Mouse (Mus musculus) kidney, adult 2 months (tissue): ENCODE data around the gene Gbx2. TPM values are rescaled to one million over a fixed set of nuclear protein-coding genes. Genes with fewer than 3 reads are reported as not detected.

Experiments
- DNase-seq: peaks from one replicate; pipeline ENCODE4 v3.0.0; 2021
- H3K27ac ChIP-seq: fragments of 200-500 bp; 2 replicates; pipeline ENCODE4 v1.5.1; 2012; ENCODE audit warnings: low read depth, low read length, control low read depth, inconsistent platforms; ENCODE audit not compliant: insufficient read depth
- H3K27me3 ChIP-seq: fragments of 200-500 bp; replicated peaks from 2 replicates; pipeline ENCODE4 v1.6.1; 2012; ENCODE audit warnings: mild to moderate bottlenecking, moderate library complexity, low read length, inconsistent platforms; ENCODE audit not compliant: control insufficient read depth, insufficient read depth
- H3K36me3 ChIP-seq: fragments of 200-500 bp; 2 replicates; pipeline ENCODE4 v1.6.1; 2012; ENCODE audit warnings: mild to moderate bottlenecking, moderate library complexity, low read length, inconsistent platforms; ENCODE audit not compliant: control insufficient read depth, insufficient read depth
- H3K4me1 ChIP-seq: fragments of 200-500 bp; 2 replicates; pipeline ENCODE4 v1.6.1; 2011; ENCODE audit warnings: low read length; ENCODE audit not compliant: control insufficient read depth, insufficient read depth
- H3K4me3 ChIP-seq: fragments of 200-500 bp; 2 replicates; pipeline ENCODE4 v1.5.1; 2011; ENCODE audit warnings: mild to moderate bottlenecking, low read depth, low read length, control low read depth; ENCODE audit not compliant: insufficient read depth
- CTCF ChIP-seq: fragments of 200-500 bp; conservative IDR thresholded peaks from 2 replicates; pipeline ENCODE4 v1.5.1; 2011; ENCODE audit warnings: low read depth, mild to moderate bottlenecking, control low read depth, low read length, moderate library complexity, mixed read lengths; ENCODE audit not compliant: insufficient read depth, insufficient read length
- POLR2A ChIP-seq: fragments of 200-500 bp; IDR thresholded peaks from one replicate; pipeline ENCODE4 v1.6.1; 2011; ENCODE audit warnings: low read depth, low read length, control low read depth
- WGBS: fragments of 180-500 bp; shearing (Covaris S2); methylation state at CpG from one replicate; pipeline ENCODE4 v1.1.7; 2018; 5-methylcytosine and 5-hydroxymethylcytosine counted together
- polyA plus RNA-seq: library from polyadenylated mRNA; depleted of rRNA; stranded (reverse); fragments of >200 nt; gene quantifications from 2 replicates; pipeline ENCODE4 v1.2.3, GENCODE M21; 2012; rRNA removed

The Gbx2 gene
- polyA plus RNA-seq, 1 experiment: not detected

DNA sequence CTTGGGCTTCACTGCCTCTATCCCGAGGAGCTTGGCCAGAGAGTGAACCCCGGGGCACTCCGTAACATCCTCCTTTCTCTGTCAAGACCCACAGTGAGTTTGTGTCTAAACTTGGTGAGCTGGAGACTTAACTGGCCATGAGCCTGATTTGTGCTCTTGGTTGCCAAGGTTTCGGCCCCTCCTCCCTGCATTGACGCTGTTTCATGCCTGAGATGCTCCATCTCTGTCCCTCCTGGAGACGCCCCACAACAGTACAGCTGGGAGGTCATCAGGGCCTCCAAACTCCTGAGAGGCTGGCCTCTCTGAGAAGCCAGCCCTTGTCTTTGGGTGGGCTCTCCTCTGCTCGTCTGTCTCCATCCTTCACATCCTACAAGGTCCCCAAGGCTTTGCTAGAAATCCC, 38.7 kb downstream of the Gbx2 start:
- Histone ChIP-seq H3K27ac (no peak overlapping the region), H3K36me3 (no peaks in the 10 kb centered on the region), H3K4me3 (no peak overlapping the region), H3K4me1 (no peaks in the 10 kb centered on the region), H3K27me3 (no peaks in the 10 kb centered on the region)
- WGBS: 69% methylated on average over 7 of the region's 7 CpGs
- DNase-seq: no peak
- TF ChIP-seq CTCF: no peak
- no peak for TF ChIP-seq POLR2A

DNA sequence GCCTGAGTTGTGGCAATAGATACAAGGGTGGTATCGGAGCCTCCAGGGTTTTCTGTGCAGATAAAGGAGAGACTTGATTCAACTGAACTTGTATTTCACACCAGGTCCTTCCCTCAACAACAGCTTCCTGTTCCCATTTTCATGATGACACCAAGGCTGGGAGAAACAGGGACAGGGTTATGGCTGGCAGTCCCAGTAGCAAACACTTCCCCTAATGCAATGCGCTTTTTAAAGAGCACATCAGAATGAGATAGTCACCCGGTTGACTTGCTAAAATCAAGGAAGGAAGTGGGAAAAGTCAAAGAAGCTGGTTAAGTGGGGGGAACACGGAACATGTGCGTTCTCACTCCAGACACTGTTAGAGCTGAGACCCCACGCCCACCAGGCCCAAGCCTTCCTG, 39.6 kb downstream of the Gbx2 start:
- TF ChIP-seq CTCF (no peak), POLR2A (no peak)
- no peak overlapping the region for H3K27ac ChIP-seq
- DNase-seq: no peak
- no peak overlapping the region for H3K4me3 ChIP-seq
- H3K36me3 ChIP-seq: no peaks in the 10 kb centered on the region
- no peaks in the 10 kb centered on the region for H3K27me3 ChIP-seq
- H3K4me1 ChIP-seq: no peaks in the 10 kb centered on the region
- WGBS: 95% methylated on average over 6 of the region's 6 CpGs

DNA sequence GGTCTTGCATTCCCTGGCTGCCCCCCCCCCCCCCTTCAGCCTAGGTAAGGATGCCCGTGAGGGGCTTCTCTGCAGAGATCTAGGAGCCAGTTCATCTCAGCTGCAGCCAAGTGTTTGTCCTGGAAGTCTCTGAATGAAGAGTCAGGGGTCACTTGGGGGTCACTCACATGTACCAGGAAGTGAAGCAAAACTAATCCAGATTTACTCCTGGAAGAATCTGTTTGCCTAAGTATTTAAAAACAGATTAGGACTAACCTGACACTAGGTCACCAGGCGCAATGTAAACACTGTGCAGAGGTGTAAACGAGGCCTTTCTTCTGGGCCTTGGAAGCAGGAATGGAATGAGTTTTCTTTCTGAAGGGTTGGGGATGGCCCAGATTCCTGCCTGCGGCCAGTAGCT, 45.3 kb downstream of the Gbx2 start:
- WGBS: 61% methylated on average over 4 of the region's 4 CpGs
- H3K36me3 ChIP-seq: no peaks in the 10 kb centered on the region
- no peaks in the 10 kb centered on the region for H3K27me3 ChIP-seq
- H3K4me3 ChIP-seq: no peak overlapping the region
- no peaks in the 10 kb centered on the region for H3K4me1 ChIP-seq
- DNase-seq: no peak
- no peak for TF ChIP-seq CTCF
- H3K27ac ChIP-seq: no peak overlapping the region

DNA sequence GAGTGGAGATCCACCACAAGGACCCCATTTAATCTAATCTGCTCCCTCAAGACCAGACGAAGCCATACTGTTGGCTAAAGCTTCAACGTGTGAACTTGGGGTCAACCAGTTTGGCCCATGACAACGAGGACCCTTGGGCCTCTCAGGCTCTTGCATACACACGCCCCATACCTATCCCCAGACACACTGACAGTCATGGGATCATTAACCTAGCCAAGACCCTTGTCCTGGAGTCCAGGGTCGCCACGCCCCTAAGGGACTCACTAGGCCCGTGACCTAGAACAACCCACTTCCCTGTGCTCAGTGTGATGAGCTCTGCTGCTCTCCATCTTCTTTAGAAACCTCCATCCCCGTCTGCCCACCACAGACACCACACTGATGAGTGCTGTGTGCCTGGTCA, 46.6 kb downstream of the Gbx2 start:
- TF ChIP-seq POLR2A: no peak
- no peak for TF ChIP-seq CTCF
- DNase-seq: no peak
- Histone ChIP-seq H3K27me3 (no peaks in the 10 kb centered on the region), H3K4me3 (no peak overlapping the region), H3K4me1 (no peaks in the 10 kb centered on the region), H3K27ac (no peak overlapping the region), H3K36me3 (no peaks in the 10 kb centered on the region)
- 72% methylated on average over 8 of the region's 8 CpGs for WGBS

DNA sequence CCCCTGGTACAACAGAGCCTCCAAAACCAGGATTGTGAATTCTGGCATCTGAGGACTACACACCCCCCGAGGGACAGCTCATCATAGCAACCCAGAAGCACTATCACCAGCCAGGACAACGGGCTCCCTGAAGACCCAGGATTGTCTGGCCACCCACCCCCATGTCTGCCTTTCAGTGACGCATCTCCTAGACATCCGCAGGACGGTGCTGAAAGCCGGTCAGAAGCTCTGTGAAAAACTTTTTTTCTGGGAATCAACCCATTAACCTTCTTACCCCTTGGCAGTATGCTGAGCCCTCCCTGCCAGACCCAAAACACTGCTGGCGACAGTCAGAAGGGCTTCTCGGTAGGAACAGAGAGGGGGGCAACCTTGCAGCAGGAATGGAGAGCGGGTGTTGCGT, 50.1 kb downstream of the Gbx2 start:
- WGBS: 74% methylated on average over 10 of the region's 10 CpGs
- DNase-seq: no peak
- no peak overlapping the region for H3K4me3 ChIP-seq
- no peaks in the 10 kb centered on the region for H3K4me1 ChIP-seq
- no peaks in the 10 kb centered on the region for H3K27me3 ChIP-seq
- no peak for TF ChIP-seq CTCF
- TF ChIP-seq POLR2A: no peak
- H3K27ac ChIP-seq: no peak overlapping the region
- no peaks in the 10 kb centered on the region for H3K36me3 ChIP-seq

DNA sequence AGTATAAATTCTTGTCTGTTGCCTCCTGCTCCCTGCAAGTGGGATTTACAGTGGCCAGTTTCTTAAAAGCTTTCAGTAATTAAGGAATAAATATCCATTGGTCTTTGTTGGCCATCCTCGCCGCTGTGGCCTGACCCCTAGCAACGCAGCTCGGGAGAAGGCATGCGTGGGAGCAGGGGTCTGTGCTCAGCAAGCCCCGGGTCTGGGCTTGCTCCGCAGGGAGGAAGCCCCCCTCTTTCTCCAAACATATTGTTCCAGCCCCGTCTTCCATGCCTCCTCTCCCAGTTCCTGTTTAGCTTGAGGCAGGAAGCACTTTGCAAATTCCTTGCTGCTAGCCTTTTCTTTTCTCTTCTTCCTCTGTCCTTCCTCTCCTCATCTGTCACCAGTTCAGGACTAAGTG, 50.8 kb downstream of the Gbx2 start:
- WGBS: 45% methylated on average over 8 of the region's 8 CpGs
- TF ChIP-seq POLR2A (no peak), CTCF (no peak)
- H3K27ac ChIP-seq: no peak overlapping the region

DNA sequence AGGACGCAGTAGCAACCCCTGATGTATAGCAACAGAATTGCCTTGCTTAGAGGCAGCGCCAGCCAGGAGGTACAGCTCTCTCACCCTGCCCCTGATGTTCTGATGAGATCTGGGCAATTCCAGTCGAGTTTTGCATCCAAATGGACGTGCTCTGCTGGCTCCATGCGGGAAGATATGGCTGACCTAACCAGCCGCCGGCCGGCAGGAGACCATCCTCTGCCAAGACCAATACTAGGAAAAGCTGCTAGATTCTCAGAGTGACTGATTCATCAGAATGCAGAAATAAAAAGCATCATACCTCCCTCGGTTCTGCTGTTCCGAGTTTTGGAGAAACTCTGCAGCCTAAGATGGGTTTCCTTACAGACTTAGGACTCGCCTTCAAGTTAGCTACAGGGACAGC, 52.5 kb downstream of the Gbx2 start:
- no peaks in the 10 kb centered on the region for H3K27me3 ChIP-seq
- WGBS: 60% methylated on average over 11 of the region's 11 CpGs
- TF ChIP-seq CTCF: no peak
- TF ChIP-seq POLR2A: no peak

More for the DNA sequence above, 50.8 kb downstream of the Gbx2 start:
- H3K4me3 ChIP-seq: no peak overlapping the region
- H3K27me3 ChIP-seq: no peaks in the 10 kb centered on the region
- no peak for DNase-seq
- no peaks in the 10 kb centered on the region for H3K4me1 ChIP-seq
- H3K36me3 ChIP-seq: no peaks in the 10 kb centered on the region

More for the DNA sequence above, 52.5 kb downstream of the Gbx2 start:
- H3K4me1 ChIP-seq: no peaks in the 10 kb centered on the region
- no peak overlapping the region for H3K27ac ChIP-seq
- H3K4me3 ChIP-seq: no peak overlapping the region
- no peaks in the 10 kb centered on the region for H3K36me3 ChIP-seq
- DNase-seq: no peak

Other genes with a start within 250 kb of the Gbx2 start
- 0.81 TPM in 1 of 2 replicates, not detected in the other for gene Asb18, start 83.5 kb upstream of the Gbx2 start, polyA plus RNA-seq
- 0.05 and 0.33 TPM in 2 replicates for gene Iqca, start 222.2 kb upstream of the Gbx2 start, polyA plus RNA-seq